Mouse (Mus musculus): ENCODE data around the gene March11. TPM values are rescaled to one million over a fixed set of nuclear protein-coding genes. Genes with fewer than 3 reads are reported as not detected.

March11 gene
- polyA plus RNA-seq, 1 experiment from 2014 or later: not detected

DNA sequence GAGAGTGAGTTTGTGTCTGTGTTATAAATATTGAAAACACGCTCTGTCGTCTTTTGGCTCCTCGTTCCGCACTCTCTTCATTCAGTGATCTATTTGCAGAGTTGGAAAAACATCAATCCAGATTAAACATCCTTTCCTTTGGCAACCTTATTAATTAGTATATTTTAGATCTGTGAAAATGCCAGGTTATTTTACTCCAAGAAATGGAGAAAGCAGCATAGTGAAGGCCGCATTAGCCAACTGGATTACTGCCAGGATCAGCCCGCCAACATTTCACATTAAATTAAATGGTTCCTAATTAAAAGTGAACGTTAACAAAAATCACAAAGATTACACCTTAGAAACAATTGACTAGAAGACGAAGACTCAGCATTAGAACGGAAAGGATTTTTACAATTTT lies 81.2 kb downstream of the March11 start:
- WGBS: 72% methylated on average over 9 of the region's 9 CpGs
- H3K9ac ChIP-seq (ENCODE audit: low read length): no peak overlapping the region
- TF ChIP-seq EP300 (optimal IDR thresholded peaks at IDR 0.05) (no peak), CTCF (IDR thresholded peaks at IDR 0.05; ENCODE audit: low read depth) (no peak)
- no peaks in the 10 kb centered on the region for H3K4me1 ChIP-seq (replicated peaks; ENCODE audit: control insufficient read depth, insufficient read depth)
- H3K27ac ChIP-seq (replicated peaks): no peak overlapping the region
- H3K4me2 ChIP-seq (replicated peaks; ENCODE audit: low read depth): no peak overlapping the region
- no peaks in the 10 kb centered on the region for H3K27me3 ChIP-seq (ENCODE audit: control insufficient read depth, insufficient read depth, low read length)
- H3K4me3 ChIP-seq (ENCODE audit: low read depth, low read length): no peak overlapping the region
- no peaks in the 10 kb centered on the region for H3K36me3 ChIP-seq (ENCODE audit: control insufficient read depth, insufficient read depth, low read length)
- DNase-seq (ENCODE audit: low spot score) (no peak), ATAC-seq (ENCODE audit: low FRiP score, low TSS enrichment) (no peak)
- H3K9me3 ChIP-seq (ENCODE audit: control insufficient read depth, low read length): no peaks in the 10 kb centered on the region

DNA sequence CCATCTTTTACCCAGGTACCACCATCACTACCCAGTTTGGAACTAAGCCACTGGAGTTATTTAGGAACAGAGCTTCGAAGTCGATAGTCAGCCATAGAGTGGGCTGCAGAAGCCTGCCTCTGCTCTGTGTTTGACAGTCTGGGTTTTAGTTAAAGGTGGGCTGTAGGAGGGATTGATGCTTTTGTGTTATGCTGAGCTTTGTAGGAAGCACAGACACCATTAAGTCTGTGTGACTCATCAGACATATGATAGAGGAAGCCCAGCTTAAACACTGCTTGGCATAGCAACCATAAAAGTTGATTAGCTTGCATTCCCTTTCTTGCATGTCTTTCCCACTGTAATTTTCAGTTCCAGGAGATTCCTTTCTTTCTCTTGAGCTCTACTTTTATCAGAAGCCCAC lies 87.7 kb downstream of the March11 start:
- H3K27ac ChIP-seq (replicated peaks): no peak overlapping the region
- H3K9ac ChIP-seq (ENCODE audit: low read length): no peak overlapping the region
- 77% methylated on average over 2 of the region's 2 CpGs for WGBS
- no peak for TF ChIP-seq CTCF (IDR thresholded peaks at IDR 0.05; ENCODE audit: low read depth)
- no peak for TF ChIP-seq EP300 (optimal IDR thresholded peaks at IDR 0.05)
- DNase-seq (ENCODE audit: low spot score): no peak
- H3K4me2 ChIP-seq (replicated peaks; ENCODE audit: low read depth): no peak overlapping the region
- no peak overlapping the region for H3K4me3 ChIP-seq (ENCODE audit: low read depth, low read length)
- no peaks in the 10 kb centered on the region for H3K36me3 ChIP-seq (ENCODE audit: control insufficient read depth, insufficient read depth, low read length)
- H3K4me1 ChIP-seq (replicated peaks; ENCODE audit: control insufficient read depth, insufficient read depth): no peaks in the 10 kb centered on the region
- H3K9me3 ChIP-seq (ENCODE audit: control insufficient read depth, low read length): no peaks in the 10 kb centered on the region
- H3K27me3 ChIP-seq (ENCODE audit: control insufficient read depth, insufficient read depth, low read length): no peaks in the 10 kb centered on the region
- ATAC-seq (ENCODE audit: low FRiP score, low TSS enrichment): no peak

DNA sequence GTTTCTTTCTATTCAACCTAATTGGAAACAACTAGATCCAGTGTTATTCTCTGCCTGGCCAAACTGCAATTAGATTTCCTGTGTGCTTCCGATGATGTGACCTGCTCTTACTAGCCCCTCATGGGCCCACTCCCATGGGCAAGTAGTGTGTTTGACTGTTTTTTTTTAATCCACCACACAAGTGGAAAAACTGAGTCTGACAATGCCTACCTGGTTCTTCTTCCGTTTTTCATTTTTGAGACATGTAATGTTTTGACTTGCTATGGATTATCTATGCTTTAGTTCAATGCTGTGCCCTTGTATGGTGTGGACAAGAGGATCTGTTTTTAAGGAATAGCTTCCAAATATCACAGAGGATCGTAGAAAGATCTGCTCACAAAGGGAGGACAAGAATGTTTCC lies 116.4 kb downstream of the March11 start:
- Histone ChIP-seq H3K27ac (replicated peaks) (no peak overlapping the region), H3K9me3 (ENCODE audit: control insufficient read depth, low read length) (no peaks in the 10 kb centered on the region), H3K9ac (ENCODE audit: low read length) (no peak overlapping the region), H3K4me2 (replicated peaks; ENCODE audit: low read depth) (no peak overlapping the region), H3K36me3 (ENCODE audit: control insufficient read depth, insufficient read depth, low read length) (no peaks in the 10 kb centered on the region), H3K4me3 (ENCODE audit: low read depth, low read length) (no peak overlapping the region), H3K4me1 (replicated peaks; ENCODE audit: control insufficient read depth, insufficient read depth) (no peaks in the 10 kb centered on the region), H3K27me3 (ENCODE audit: control insufficient read depth, insufficient read depth, low read length) (no peaks in the 10 kb centered on the region)
- DNase-seq (ENCODE audit: low spot score) (no peak), ATAC-seq (ENCODE audit: low FRiP score, low TSS enrichment) (no peak)
- WGBS: 79% methylated on average over 3 of the region's 3 CpGs
- TF ChIP-seq EP300 (optimal IDR thresholded peaks at IDR 0.05) (no peak), CTCF (IDR thresholded peaks at IDR 0.05; ENCODE audit: low read depth) (no peak)

DNA sequence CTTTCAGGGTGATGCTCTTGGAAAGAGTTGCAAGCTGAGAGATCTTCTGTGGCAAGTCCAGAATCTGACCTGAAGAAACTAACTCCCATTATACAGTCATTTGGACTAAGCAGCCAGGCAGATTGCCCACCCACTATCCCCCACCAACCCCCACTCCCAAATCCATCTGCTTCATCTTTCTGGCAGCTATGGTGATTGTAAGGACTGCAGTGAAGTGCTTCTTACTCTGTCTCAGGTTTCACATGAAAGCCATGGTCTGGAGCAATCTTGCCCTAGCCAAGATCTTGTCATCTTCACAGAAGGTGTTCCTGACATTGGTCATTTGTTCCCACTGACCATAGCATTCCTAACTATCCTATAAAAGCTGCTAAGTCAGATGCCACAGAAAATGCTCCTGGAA lies 117.4 kb downstream of the March11 start:
- ATAC-seq (ENCODE audit: low FRiP score, low TSS enrichment) (no peak), DNase-seq (ENCODE audit: low spot score) (no peak)
- Histone ChIP-seq H3K27me3 (ENCODE audit: control insufficient read depth, insufficient read depth, low read length) (no peaks in the 10 kb centered on the region), H3K27ac (replicated peaks) (no peak overlapping the region), H3K36me3 (ENCODE audit: control insufficient read depth, insufficient read depth, low read length) (no peaks in the 10 kb centered on the region), H3K4me3 (ENCODE audit: low read depth, low read length) (no peak overlapping the region), H3K4me1 (replicated peaks; ENCODE audit: control insufficient read depth, insufficient read depth) (no peaks in the 10 kb centered on the region), H3K9ac (ENCODE audit: low read length) (no peak overlapping the region), H3K4me2 (replicated peaks; ENCODE audit: low read depth) (no peak overlapping the region), H3K9me3 (ENCODE audit: control insufficient read depth, low read length) (no peaks in the 10 kb centered on the region)
- TF ChIP-seq CTCF (IDR thresholded peaks at IDR 0.05; ENCODE audit: low read depth): no peak
- TF ChIP-seq EP300 (optimal IDR thresholded peaks at IDR 0.05): no peak

DNA sequence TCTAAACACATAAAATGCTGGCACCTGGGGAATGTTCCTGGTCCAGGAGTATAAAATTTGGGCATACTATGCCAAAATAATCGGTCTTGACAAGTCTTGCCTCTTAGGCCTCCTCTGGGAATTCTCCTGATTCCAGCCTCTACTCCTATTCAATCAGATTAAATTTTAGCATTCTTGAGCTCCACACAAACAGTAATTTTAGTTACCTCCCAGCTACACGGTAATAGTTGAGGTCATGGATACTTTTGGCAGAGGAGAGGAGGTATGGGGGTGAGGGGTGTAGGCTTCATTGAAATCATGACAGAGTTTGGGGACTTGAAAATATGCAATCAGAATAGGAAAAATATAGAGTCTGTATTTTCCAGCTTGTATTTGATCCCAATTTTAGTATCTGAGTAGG lies 121.7 kb downstream of the March11 start:
- DNase-seq (ENCODE audit: low spot score) (no peak), ATAC-seq (ENCODE audit: low FRiP score, low TSS enrichment) (no peak)
- TF ChIP-seq CTCF (IDR thresholded peaks at IDR 0.05; ENCODE audit: low read depth) (no peak), EP300 (optimal IDR thresholded peaks at IDR 0.05) (no peak)
- Histone ChIP-seq H3K4me1 (replicated peaks; ENCODE audit: control insufficient read depth, insufficient read depth) (no peaks in the 10 kb centered on the region), H3K9ac (ENCODE audit: low read length) (no peak overlapping the region), H3K36me3 (ENCODE audit: control insufficient read depth, insufficient read depth, low read length) (no peaks in the 10 kb centered on the region), H3K4me2 (replicated peaks; ENCODE audit: low read depth) (no peak overlapping the region), H3K27ac (replicated peaks) (no peak overlapping the region), H3K9me3 (ENCODE audit: control insufficient read depth, low read length) (no peaks in the 10 kb centered on the region), H3K27me3 (ENCODE audit: control insufficient read depth, insufficient read depth, low read length) (no peaks in the 10 kb centered on the region), H3K4me3 (ENCODE audit: low read depth, low read length) (no peak overlapping the region)
- WGBS: 79% methylated on average over 2 of the region's 2 CpGs

DNA sequence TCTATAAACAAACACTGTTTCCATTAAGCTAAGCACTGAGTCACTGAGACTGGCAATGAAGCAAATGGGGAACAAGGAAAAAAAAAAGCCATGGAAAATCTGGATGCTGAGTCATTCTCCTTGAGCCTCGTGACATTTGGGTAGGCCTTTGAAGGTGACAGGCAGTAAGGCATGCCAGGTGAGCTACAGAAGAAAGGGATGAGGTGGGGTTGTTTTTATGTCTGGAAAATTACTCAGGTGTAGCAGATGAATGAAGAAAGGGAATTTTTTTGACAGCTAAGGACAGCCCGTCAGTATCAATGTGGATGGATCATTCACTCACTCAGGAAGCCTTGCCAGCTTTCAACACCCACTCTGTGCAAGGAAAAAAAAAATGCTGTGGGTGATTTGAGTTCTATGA lies 123.8 kb downstream of the March11 start:
- H3K9ac ChIP-seq (ENCODE audit: low read length): no peak overlapping the region
- ATAC-seq (ENCODE audit: low FRiP score, low TSS enrichment) (no peak), DNase-seq (ENCODE audit: low spot score) (no peak)
- no peaks in the 10 kb centered on the region for H3K4me1 ChIP-seq (replicated peaks; ENCODE audit: control insufficient read depth, insufficient read depth)
- H3K27me3 ChIP-seq (ENCODE audit: control insufficient read depth, insufficient read depth, low read length): no peaks in the 10 kb centered on the region
- no peaks in the 10 kb centered on the region for H3K9me3 ChIP-seq (ENCODE audit: control insufficient read depth, low read length)
- no peak overlapping the region for H3K27ac ChIP-seq (replicated peaks)
- no peak overlapping the region for H3K4me2 ChIP-seq (replicated peaks; ENCODE audit: low read depth)
- WGBS: 53% methylated on average over 2 of the region's 2 CpGs
- TF ChIP-seq CTCF (IDR thresholded peaks at IDR 0.05; ENCODE audit: low read depth) (no peak), EP300 (optimal IDR thresholded peaks at IDR 0.05) (no peak)
- no peak overlapping the region for H3K4me3 ChIP-seq (ENCODE audit: low read depth, low read length)
- no peaks in the 10 kb centered on the region for H3K36me3 ChIP-seq (ENCODE audit: control insufficient read depth, insufficient read depth, low read length)

All from stomach, postnatal 0 days (tissue).